Mouse (Mus musculus): ENCODE measurements around the gene Vmn1r188. TPM values are rescaled to one million over a fixed set of nuclear protein-coding genes. Genes with fewer than 3 reads are reported as not detected.
"Not testable (repeated sequence)": the region's sequence is repeated elsewhere in the genome, so short reads cannot be mapped to it uniquely, and the experiment has no call there.

The Vmn1r188 gene
- polyA plus RNA-seq, 1 experiment from 2014 or later = not detected

GRCm38 (mm10) chr13:22136495-22137293 is 52.5 kb downstream of the Vmn1r188 start:
- not testable (repeated sequence) for H3K4me2 ChIP-seq (ENCODE audit: low read length); H3K4me3 ChIP-seq (ENCODE audit: low read depth, low read length); H3K27ac ChIP-seq (ENCODE audit: low read length); H3K9ac ChIP-seq (ENCODE audit: low read depth, low read length); H3K9me3 ChIP-seq (replicated peaks; ENCODE audit: control insufficient read depth, low read length, poor library complexity, severe bottlenecking); H3K36me3 ChIP-seq (ENCODE audit: control insufficient read depth, insufficient read depth, low read length); H3K4me1 ChIP-seq (ENCODE audit: control insufficient read depth, insufficient read depth, low read length); H3K27me3 ChIP-seq (ENCODE audit: control insufficient read depth, insufficient read depth, low read depth, low read length)
- 67% methylated on average over 5 of the region's 5 CpGs for WGBS
- ATAC-seq = peak; percentile 67; the same call in 1 of the 2 replicates

Small RNAs within 50 kb of the gene (microRNA-seq; reads per million reads assigned to microRNA genes)
- not detected for gene Gm26300
- not detected for gene Gm44390
- gene Gm44486 = not detected

Other genes with a start within 250 kb of the Vmn1r188 start
- 12.0 and 13.7 TPM in 2 replicates for gene Zfp184, start 139.3 kb upstream of the Vmn1r188 start, polyA plus RNA-seq (2015; fragmentation: Nextera tagmentation; extraction: Ambion mirVana)
- gene Pom121l2, start 103.2 kb upstream of the Vmn1r188 start, polyA plus RNA-seq (2015; fragmentation: Nextera tagmentation; extraction: Ambion mirVana) = not detected in 2 replicates
- gene Prss16, start 74.7 kb upstream of the Vmn1r188 start, polyA plus RNA-seq (2015; fragmentation: Nextera tagmentation; extraction: Ambion mirVana) = not detected in 2 replicates
- not detected in 2 replicates for gene Hist1h2ah, start 48.9 kb upstream of the Vmn1r188 start, polyA plus RNA-seq (2015; fragmentation: Nextera tagmentation; extraction: Ambion mirVana)
- gene Hist1h2bk, start 48.6 kb upstream of the Vmn1r188 start, polyA plus RNA-seq (2015; fragmentation: Nextera tagmentation; extraction: Ambion mirVana) = 1.3 TPM in 1 of 2 replicates, not detected in the other
- gene Hist1h4i, start 43.1 kb upstream of the Vmn1r188 start, polyA plus RNA-seq (2015; fragmentation: Nextera tagmentation; extraction: Ambion mirVana) = 4.0 and 4.9 TPM in 2 replicates
- 1.8 and 8.3 TPM in 2 replicates for gene Hist1h2ag, start 41.5 kb upstream of the Vmn1r188 start, polyA plus RNA-seq (2015; fragmentation: Nextera tagmentation; extraction: Ambion mirVana)
- 1.5 and 2.3 TPM in 2 replicates for gene Hist1h2bj, start 41.2 kb upstream of the Vmn1r188 start, polyA plus RNA-seq (2015; fragmentation: Nextera tagmentation; extraction: Ambion mirVana)
- not detected in 2 replicates for gene Vmn1r189, start 21.4 kb downstream of the Vmn1r188 start, polyA plus RNA-seq (2015; fragmentation: Nextera tagmentation; extraction: Ambion mirVana)
- gene Vmn1r191, start 99.5 kb downstream of the Vmn1r188 start, polyA plus RNA-seq (2015; fragmentation: Nextera tagmentation; extraction: Ambion mirVana) = not detected in 2 replicates
- not detected in 2 replicates for gene Vmn1r192, start 106.7 kb downstream of the Vmn1r188 start, polyA plus RNA-seq (2015; fragmentation: Nextera tagmentation; extraction: Ambion mirVana)
- not detected in 2 replicates for gene Vmn1r193, start 138.7 kb downstream of the Vmn1r188 start, polyA plus RNA-seq (2015; fragmentation: Nextera tagmentation; extraction: Ambion mirVana)
- not detected in 2 replicates for gene Vmn1r194, start 159.8 kb downstream of the Vmn1r188 start, polyA plus RNA-seq (2015; fragmentation: Nextera tagmentation; extraction: Ambion mirVana)
- gene Vmn1r195, start 186.1 kb downstream of the Vmn1r188 start, polyA plus RNA-seq (2015; fragmentation: Nextera tagmentation; extraction: Ambion mirVana) = not detected in 2 replicates
- gene Vmn1r196, start 205.5 kb downstream of the Vmn1r188 start, polyA plus RNA-seq (2015; fragmentation: Nextera tagmentation; extraction: Ambion mirVana) = not detected in 2 replicates
- not detected in 2 replicates for gene Vmn1r197, start 240.1 kb downstream of the Vmn1r188 start, polyA plus RNA-seq (2015; fragmentation: Nextera tagmentation; extraction: Ambion mirVana)

Data from midbrain, embryonic 16.5 days (tissue).